Mouse (Mus musculus) yolk sac, embryonic 10.5 days (tissue): ENCODE measurements at regions not wholly inside any gene's neighbourhood (a gene's known extent, or its start where the extent isn't known, plus 50 kb on each side); places are given as distances from the start of the nearest gene placed in this dataset.
"Not testable (repeated sequence)": the region's sequence is repeated elsewhere in the genome, so short reads cannot be mapped to it uniquely, and the experiment has no call there.

Source experiments
- DNase-seq: peaks from one replicate; pipeline ENCODE4 v3.0.0-alpha.2; 2017; ENCODE audit warnings: low spot score

DNA sequence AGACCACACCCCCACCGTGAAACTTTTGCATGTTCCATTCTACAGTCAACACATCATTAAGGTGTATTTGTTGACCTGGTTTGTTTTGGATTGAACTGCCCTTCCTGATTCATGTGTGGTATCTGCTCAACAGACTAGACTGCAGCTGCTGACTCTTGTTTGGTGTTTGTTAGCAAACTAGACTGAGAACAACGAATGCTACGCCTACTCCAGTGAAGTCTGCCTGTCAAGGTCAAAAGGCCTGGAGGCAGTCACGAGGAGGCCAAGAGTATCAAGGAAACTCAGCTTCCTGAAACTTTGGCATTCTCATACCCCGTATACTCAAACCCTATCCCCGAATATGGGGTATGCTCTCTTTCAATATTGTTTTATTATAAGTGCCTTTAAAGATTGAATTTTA is 194.2 kb upstream of the Spin1 start:
- DNase-seq, result not testable (repeated sequence)

DNA sequence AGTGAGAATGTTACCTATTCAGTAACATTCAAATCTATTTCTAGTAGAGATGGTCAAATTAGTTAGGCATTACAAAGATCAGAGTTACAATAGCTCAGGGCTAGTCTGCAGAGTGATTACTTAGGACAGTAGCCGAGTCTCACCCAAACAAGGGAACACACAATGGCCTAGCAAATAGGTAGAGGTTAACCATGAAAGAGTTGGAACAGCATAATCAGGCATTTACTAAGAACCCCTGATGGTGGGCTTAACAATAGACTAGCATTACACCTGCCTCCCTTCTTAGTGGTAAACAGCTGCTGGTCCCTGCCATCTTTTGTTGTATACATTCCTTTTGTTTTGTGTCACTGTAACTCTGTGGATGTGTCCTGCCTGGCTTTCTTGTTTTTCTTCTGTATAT is 193.8 kb upstream of the Spin1 start:
- no peak for DNase-seq

DNA sequence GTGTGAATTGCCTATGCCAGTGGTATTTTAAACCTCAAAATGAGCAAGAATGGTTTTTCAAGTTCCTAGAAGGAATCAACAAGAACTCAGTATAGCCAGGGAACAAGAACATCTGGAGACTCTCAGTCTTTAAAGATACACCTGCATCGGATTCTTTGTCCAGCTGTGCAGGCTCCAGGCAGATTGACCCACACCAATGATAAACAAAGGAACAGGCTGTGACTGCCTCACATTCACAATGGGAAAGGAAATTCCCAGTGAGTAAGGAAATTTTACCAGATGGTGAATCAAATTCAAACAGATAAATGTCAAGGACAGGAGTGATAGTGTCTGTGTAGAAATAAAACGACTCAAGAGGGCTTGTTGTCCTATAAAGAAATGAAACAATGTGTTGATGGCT is 187.9 kb upstream of the Spin1 start:
- DNase-seq, result not testable (repeated sequence)

DNA sequence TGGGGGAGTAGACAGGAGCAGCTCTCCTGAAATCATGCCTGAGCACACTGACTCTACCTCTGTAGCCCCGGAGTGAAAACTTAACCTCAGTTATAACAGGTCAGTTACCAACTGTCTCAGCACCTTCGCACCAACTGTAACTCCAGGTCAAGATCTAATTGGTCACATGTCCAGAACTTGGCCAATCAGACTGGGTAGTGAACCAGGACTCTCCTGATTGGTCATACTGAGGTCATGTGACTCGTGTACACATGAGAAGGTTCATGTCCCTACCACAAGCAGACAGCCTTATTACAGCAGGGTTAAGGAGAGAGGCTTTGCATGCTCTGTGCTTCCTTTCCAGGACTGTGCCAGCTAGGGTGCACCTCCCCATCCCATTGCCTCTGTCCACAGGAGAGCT is 166.7 kb upstream of the Spin1 start:
- not testable (repeated sequence) for DNase-seq

DNA sequence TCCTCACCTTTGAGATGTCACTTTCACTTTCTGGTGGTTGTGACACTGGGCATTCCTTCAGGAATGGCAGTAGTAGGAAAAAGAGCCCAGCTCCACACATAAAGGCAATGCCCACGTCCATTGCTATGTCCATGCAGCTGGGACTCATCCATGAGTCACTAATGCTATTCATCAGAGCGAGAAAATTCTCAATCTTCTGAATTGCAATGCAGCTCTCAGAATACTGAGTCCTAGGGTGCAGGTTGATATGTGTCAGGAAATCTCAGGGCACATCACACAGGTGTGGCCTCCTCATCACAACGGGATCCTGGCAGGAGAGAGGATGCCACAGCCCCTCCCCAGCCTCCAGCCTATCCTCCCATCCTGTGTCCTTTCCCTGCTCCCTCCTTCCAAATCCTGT is 158.1 kb upstream of the Spin1 start:
- no peak for DNase-seq

DNA sequence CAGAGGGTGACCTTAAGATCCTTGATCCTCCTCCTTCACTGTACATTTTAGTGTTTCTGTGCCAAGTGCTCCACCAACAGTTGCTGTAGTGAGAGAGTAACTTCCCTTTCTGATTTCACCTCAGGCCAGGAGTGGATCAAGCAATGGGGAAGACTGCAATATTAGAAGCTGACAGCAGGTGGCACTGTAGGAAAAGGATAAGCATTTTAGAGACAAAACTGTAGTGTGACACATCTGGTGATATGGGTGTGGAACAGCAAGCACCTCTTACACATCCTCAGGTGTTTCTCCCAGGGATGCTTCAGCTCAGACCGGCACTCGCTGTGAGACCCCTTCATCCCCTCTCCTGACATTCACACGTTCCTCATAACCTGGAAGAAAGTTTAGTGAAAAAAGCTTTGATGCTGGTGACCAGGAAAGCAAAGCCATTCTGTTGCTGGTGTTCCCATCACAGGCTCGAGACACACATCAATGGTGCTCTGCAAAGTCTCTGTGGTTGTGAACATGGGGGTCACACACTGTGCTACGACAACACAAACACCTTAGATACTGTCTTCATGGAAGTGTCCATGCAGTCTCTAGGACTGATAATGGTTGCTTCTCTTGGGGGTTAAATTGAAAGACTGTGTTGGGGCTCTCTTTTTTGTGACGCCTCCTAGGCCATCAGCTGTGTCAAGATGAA is 151.0 kb upstream of the Spin1 start:
- DNase-seq, result peak; percentile 50

DNA sequence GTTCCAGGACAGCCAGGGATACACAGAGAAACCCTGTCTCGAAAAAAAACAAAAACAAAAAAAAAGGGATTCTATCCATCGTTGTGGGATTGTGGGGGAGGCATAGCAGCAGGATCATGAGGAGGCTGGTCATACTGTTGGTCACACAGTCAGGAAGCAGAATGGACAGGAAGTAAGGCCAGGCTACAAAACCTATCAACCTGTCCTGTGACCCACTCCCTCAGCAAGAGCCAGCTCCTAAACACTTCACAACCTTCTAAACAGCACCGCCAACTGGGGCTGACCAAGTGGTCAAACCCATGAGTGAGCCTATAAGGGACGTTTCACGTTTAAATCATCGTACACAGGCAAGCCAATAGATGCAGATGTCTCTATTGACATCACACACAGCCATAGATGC is 146.0 kb upstream of the Spin1 start:
- no peak for DNase-seq

DNA sequence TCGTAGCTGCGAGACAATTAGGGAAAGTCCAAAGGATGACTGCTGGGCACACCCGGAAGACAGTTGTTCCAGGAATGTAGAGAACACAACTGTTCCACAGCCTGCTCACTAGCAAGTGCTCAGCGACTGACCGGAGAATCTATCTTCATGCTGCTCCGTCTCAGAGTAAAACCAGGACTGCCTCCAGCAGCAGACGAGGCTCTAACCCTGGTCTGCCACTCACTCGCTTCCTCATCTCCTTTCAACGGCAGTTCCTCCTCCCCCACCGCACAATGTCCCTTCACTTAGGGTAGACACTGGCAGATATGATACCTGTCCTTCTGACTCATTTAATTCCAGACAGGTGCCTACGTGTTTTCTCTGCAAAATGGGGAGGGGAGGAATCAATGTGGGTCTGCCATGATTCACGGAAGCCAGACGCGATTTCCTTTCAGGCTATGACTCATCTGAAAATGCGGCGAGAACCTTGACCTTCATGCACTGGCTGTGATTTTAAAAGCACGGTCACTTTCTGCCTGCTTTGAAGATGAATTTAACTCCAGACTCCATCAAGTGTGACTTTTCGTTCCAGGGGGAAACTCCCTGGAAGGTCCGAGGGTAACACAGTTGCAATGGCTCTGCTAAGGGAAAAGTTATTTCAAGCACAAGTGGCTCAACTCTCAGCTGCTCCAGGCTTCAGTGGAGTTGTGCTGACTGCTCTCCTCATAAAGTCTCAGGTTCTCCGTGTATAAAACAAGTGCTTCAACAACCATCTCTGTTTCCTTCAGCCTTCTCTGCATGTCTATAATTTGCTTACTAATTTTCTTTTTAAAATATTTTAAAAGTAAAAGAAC is 142.4 kb upstream of the Spin1 start:
- DNase-seq, result no peak

DNA sequence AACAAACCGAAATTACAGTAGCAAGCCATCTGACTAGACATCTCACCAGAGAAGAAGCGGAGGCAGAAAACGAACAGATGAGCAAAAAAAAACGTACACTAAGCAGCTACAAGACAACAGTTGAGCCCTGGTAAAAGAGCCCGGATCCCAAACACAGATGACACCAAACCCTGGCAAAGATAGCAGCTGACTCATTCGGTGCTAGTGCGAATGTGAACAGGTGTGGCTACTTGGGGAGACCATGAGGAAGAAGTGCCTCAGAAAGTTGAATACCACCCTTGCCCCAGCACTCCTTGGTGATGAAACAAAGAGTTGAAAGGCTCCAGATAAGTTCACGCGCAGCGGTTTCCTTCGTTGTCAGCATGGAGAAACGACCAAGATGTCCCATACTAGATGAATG is 139.8 kb upstream of the Spin1 start:
- DNase-seq, result no peak

DNA sequence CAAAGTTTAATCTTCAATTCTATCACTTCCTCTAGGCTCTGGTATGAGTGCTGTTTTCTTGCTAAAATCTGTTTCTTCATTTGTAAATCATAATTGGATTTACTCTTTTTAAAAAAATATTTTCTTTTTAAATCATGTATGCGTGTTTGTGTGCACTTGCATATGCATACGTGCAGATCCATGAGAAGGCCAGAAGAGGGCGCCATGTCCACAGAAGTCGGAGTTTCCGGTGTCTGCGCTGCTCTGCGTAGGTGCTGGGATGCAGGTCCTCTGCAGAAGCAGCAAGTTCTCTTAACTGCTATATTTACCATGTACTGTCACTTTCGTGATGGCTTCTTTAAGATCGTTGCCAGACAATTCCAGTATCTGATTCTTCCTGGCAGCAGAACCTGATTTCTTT is 136.6 kb upstream of the Spin1 start:
- no peak for DNase-seq

DNA sequence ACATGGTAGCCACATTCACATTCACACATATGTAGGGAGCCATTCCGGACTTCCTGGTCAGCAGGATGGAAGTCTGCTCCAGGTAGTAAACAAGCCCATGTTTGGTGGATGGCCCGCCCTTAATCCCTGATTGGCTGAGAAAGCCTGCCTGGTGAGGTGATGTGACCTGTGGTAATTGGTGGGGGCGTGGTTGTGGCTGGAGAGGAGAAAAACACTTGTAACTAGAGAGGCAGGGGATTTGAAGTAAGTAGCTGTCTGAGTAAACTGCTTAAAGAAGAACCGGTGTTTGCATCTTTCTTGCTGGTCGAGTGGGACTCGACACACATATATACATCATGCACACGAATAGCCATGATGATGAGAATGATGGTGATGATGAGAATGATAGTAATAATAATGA is 135.6 kb upstream of the Spin1 start:
- DNase-seq, result not testable (repeated sequence)

DNA sequence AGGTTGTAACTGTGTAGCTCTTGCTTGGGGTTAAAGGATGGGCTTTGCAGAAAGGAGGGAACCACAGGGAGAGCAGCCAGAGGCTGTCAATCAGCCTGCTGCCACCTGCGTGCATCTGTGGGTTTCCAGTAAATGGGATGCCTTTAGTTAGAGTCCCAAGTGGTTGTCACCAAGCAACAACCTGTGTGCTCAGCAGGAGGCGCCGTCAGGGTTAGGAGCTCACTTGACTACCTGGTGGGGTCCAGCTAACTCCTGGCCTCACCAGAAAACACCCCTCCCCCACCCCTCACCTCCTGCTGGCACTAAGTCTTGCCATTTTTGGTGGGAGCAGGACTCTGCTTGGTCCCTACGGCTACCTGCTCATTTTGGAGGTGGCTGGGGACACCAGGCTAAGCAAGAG is 135.0 kb upstream of the Spin1 start:
- DNase-seq, result no peak

DNA sequence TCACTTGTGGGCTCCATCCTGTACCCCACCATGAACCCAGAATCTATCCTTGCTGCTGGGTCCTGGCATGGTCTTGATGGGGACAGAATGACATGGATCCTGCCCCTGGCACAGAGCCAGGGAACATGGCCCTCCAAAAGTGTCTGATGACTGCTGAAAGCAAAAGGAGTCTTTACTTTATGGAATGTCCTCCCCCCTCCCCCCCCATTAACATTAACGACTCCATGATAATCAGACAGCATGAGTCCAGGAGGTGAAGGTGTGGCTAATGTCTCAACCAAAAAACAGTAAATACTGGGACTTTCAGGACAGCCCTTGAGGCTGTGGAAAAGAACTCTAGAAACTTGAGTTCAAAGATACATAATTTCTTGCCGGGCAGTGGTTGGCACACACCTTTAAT is 133.9 kb upstream of the Spin1 start:
- no peak for DNase-seq

DNA sequence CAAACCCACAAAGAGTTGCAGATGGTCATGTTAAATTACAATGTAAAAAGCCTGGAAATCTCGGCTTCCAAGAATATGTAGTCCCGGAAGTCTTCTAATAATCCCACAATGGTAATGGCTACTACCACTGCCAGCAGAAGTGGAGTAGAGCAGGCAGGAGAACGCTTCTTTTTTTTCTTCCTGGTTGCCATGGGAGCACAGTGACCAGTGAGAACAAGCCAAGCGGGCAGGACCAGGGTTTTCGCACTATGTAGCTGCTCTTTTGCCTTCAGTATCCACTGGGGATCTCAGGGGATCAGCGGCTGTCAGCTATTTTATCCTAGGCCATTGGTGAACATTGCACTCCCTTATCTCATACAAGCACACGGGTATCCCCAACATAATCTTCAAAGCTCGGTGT is 127.3 kb upstream of the Spin1 start:
- DNase-seq, result no peak

DNA sequence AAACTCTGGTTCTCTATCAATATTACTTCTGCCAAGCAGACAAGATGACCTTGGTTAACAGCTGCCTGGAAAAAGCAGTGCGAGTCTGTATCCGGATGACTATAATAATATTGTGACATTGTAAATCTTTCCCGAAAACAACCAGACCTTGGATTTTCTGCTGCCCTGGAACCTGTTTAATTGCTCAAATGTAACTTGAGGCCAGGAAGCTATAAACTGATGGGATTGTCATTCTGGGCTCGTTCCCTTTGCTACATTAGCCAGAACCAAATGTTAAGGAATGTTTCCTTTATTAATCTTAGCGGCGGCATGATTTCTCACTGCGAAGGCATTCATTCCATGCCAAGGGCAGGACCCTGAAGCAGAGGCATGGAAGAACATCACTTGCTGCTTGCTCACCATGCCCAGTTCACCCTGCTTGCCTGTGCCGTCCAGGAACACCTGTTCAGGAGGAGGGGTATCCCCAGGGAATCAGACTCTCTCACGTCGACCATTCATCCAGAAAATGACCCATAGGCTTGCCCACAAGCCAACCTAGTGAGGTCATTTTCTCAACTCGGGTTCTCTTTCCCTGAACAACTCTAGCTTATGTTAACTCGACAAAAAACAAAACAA is 125.3 kb upstream of the Spin1 start:
- DNase-seq, result no peak

DNA sequence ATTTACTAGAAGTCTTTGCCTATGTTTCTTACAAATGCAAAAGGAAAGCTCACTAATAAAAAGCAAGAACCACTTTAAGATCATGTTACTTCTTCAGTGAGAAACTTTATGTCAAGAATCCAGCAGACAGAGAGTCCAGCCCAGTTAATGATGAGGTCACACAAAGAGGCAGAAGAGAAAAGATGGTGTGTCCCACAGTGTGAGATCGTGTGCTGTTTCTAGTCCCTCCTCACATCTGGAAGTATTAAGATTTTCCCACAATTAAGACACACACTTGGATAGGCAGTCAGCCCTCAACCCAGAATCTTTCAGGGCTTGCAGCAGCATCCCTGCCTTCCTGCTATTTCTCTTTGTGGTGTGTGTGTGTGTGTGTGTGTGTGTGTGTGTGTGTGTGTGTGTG is 118.7 kb upstream of the Spin1 start:
- DNase-seq, result no peak

DNA sequence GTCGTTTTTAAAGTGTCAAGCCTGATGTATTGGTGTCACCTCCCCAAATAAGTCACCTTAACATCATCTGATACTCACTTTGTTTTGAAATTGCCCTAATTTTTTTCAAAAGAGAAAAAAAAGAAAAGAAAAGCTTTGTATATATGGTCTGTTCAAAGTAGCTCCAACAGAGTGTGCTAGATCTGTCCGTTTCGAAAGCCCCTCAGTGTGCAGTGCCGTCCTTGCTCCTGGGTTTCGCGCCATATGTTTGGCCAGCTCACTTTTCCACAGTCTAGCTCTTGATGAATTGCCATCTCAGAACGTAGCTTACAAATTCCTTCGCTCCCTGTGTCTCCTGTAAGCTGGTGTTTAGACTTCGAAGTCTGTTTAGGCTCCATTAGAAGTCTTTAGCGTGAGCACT is 117.7 kb upstream of the Spin1 start:
- no peak for DNase-seq

DNA sequence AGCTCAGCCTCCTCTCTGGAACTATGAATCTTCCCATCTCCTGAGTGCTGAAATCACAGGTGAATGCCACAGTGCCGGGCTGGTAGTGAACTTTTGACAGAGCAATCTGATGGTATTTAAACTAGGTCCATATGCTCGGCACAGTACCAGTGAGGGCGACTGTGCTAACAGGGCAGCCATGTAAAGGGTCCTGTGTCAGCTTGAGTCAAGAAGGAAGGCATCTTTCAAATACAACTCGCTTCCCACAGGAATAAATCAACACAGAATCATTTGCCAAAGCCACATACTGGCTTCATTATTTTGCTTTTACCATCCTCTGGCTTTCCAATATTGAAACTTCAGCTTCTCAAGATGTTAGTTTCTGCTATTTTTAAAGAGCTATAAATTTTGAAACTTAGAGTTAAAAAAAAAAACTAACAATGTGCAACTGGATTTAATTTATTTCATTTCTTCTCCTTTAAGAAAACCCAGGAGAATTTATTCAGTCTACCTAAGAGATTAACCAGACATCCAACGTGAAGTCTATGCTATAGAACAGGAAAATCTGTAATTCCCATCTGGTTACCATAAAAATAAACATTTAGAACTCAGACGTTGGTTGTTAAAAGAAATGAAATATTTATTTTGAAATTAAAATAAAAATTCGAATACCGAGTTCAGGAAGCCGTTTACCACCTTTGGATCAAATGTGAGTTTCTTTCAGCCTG is 108.8 kb upstream of the Spin1 start:
- no peak for DNase-seq

DNA sequence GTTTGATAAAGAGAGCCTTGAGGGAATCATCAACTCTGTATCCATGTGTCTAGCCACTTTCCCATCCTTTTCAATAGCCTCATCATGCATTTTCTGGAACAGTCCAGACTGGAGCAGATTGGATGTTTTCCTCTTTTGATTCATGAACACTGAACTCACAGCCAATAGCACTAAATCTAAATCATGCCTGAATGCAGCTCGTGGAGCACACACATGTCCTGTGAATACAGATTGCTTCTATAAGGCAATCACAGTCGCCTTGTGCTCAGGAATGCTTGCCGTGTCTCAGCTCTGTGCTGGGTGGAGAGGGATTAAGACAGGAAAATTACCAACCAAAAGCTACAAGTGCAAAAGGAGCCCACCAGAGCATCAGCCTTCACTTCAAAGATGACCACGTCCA is 100.9 kb upstream of the Spin1 start:
- no peak for DNase-seq

DNA sequence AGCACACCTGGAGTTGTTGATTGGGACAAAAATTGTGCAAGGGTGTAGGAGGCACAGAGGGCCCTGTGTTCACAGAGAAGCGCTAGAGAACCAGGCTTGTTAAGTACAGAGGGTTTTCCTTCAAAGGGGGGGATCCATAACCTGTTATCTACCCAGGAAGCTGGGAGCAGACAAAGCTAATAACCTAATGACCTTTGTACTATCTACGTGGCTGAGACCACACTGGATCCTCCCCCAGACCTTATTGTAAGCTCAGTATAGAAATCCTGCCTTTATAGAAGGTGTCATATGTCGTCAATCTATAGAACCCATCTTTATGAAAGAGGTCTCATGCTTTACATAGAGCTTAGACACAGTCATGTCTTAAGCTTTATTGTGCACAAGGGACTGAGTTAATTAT is 95.9 kb upstream of the Spin1 start:
- DNase-seq, result no peak

DNA sequence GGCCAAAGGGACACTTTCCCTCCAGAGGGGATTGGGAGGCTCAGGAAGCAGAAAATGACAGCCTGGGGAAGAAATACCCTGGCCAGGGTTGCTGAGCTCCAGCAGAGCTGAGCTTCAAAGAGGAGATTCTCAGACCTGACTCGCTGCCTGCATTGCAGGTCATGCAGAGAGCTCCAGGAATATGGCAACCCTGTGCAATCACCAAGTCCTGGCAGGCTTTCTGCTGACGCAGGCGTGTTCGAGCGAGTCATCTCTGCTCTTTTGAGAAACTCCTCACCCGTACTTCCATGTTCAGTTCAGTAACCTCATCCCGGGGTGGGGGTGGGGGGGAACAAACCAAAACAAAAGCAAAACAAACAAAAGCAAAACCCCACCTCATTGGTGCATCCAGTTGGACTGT is 89.9 kb upstream of the Spin1 start:
- no peak for DNase-seq

DNA sequence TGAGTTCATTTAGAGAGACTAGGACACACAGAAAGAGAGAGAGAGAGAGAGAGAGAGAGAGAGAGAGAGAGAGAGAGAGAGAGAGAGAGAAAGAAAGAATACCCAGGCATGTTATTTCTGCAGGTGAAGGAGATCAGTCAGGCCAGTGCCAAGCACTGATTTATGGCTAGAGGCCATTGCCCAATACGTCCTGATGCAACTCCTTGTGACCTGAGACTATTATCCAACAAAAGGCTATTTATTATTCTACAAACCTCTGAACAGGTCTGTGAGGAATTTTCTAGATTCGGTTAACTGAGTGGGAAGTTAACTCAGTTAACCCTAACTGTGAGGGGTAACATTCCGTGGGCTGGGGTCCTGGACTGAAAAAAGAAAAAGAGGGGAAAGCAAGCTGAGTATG is 84.5 kb upstream of the Spin1 start:
- no peak for DNase-seq
